Mouse (Mus musculus): ENCODE measurements at regions not wholly inside any gene's neighbourhood (a gene's known extent, or its start where the extent isn't known, plus 50 kb on each side); places are given as distances from the start of the nearest gene placed in this dataset.

DNA sequence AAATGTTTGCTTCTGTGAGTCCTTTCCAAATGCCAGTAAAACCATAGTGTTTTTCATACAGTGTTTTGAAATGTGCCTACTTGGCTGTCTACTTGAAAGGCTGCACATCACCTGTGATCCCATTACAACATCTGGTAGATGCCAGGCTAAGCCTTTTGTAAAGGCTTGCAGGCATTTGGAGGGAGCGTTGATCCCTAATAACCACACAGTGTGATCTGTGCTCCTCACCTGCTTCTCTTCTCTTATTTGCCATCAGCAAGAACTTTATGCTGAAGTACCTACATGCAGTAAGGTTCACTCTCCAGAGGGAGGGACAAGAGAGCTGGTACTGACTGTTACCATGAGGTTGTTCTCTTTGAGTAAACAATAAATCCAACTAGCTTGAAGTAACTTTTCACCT lies 1553.7 kb upstream of the Slc10a2 start:
- TF ChIP-seq POLR2A (IDR thresholded peaks at IDR 0.05; ENCODE audit: extremely low read depth, insufficient read depth, low read length) (no peak), CTCF (IDR thresholded peaks at IDR 0.05; ENCODE audit: extremely low read depth, insufficient read depth, low read length) (no peak)

Data from cortical plate, adult 2 months (tissue).